Mouse (Mus musculus) adrenal gland, adult 18-20 months (tissue): Measurements from ENCODE around the gene Mpo. TPM values are rescaled to one million over a fixed set of nuclear protein-coding genes. Genes with fewer than 3 reads are reported as not detected.
A peak's percentile ranks its signal among the peaks of the same experiment; 100 is the strongest.

ENCODE experiments used
- DNase-seq, 2 experiments: peaks; one replicate each; pipeline ENCODE4 v3.0.0; 2021 to 2022; ENCODE audit warnings: low spot score in 2 of 2
- long read RNA-seq, 2 experiments: library from polyadenylated mRNA; stranded (forward); transcript quantifications; one replicate each; pipeline ENCODE4 v2.0.0; 2021
- total RNA-seq, 2 experiments: library from RNA; stranded (reverse); gene quantifications; 1 replicate in 1 of 2; 2 replicates in 1 of 2; pipeline ENCODE4 v1.2.3; 2021

The Mpo gene
- total RNA-seq, result not detected
- long read RNA-seq, experiment 1, result 0 reads
- long read RNA-seq, experiment 2, result 0 reads

GRCm38 (mm10) chr11:87793460-87793859, at the start of gene Mpo:
Mpo (plus strand) TSS chr11:87793581.
- DNase-seq, result no peak

DNA sequence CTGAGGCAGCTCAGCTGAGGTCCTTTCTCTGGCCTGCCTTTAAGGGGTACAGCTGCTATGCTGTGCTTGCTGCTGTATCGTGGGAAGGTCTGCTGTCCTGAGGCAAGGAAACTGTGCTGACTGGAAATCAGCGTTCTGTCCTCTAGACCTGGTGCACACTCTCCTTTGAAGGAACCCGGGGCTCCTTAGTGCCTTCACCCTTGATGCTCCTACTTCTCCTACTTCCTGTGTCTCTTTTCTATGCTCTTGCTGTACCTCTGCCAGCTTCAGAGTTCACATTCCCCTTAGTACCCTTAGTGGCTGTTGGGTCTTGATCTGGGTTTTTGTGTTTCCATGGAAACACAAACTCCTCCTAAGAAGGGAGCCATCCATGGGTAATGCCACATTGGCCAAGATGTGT, 49.7 kb upstream of the Mpo start:
- DNase-seq, result no peak

DNA sequence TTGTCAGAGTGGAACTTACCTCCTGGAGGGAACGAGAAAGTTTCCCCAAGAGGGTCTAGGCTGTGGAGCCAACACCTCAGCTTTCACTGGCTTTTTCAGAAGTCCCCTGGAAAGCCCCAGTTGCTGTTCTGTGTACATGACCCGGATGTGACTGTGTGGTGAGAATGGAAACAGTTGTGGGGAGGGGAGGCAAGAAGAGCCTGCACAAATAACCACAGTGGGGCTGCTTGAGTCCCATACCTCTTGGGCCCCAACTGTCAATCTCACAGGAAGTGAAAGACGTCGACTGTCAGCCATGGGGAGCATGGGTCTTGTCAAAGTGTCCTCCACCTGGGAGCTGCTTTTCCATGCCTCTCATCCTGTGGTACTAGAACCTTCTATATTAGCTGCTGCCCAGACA, 48.4 kb upstream of the Mpo start:
- DNase-seq, result no peak

DNA sequence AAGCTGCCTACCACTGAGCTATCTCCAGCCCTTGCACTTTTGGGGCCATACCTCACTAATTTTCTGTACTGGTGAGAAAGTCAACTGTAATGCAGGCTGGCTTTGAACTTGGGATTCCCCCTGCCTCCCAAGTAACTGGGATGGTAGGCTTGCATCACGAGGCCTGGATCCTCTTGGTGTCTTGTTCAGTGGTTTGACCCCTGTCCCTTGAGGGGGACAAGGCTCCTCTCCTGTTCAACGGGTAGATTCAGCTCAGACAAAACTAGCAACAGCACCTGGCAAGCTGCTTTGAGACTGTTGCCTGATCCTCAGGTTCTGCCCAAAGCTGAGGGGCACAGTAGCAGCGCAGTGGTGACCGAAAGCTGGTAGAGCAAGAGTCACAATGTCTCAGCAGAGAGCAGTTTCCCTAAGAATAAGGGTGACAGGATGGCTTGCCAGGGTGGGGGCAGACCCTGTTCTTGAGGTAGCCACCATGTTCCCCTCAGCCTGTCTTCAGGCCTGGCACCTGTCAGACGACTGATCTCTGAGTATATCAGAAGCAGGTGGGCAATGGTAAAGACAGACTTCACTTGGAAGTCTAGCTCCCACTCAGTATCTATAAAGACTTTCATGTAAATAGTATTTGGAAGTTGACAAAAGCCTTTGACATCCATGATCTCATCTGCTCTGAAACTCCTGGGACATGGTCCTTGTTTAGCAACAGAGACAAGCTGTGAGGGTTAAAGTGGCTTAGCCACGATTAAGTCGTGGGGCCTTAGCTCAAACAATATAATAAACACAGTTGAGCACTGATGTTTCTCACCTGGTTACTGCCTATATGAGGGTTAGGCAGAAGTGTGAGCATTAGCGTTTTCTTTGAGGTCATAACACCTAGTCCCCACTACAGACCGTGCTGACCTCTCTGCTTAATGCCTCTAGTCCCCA, 47.5 kb upstream of the Mpo start:
- no peak for DNase-seq

DNA sequence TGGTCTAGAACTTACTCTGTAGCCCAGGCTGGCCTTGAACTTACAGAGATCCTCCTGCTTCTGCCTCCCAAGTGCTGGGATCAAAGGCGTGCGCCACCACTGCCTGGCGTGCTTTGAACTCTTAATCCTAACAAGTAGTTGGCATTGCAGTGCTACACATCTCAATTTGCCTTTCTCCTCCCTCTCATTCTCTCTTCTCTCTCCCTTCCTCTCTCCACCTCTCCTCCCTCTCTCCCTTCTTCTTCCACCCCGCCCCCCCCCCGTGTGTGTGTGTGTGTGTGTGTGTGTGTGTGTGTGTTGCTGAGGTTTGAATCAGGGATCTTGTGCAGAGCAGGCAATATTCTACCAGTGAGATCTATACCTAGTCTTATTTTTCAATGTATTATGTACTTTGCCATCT, 46.1 kb upstream of the Mpo start:
- no peak for DNase-seq

DNA sequence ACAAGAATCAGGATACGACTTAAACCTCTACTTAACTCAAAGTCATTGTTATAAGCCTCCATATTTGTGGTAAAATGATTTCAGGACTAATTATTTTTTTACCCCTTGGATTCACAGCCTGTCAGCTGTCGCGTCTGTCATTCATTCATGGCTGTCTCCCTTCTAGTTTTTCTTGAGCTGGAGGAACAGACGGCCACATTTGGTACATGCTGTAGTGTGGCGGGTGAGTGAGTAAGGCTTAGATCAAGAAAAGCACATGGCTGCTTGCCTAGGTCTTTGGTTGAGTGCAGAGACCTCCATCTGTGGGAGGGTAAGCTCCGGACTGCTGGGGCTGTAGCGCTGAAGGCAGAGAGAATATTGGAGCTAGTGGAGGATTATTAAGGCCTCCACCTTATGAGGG, 45.7 kb upstream of the Mpo start:
- DNase-seq, result no peak

DNA sequence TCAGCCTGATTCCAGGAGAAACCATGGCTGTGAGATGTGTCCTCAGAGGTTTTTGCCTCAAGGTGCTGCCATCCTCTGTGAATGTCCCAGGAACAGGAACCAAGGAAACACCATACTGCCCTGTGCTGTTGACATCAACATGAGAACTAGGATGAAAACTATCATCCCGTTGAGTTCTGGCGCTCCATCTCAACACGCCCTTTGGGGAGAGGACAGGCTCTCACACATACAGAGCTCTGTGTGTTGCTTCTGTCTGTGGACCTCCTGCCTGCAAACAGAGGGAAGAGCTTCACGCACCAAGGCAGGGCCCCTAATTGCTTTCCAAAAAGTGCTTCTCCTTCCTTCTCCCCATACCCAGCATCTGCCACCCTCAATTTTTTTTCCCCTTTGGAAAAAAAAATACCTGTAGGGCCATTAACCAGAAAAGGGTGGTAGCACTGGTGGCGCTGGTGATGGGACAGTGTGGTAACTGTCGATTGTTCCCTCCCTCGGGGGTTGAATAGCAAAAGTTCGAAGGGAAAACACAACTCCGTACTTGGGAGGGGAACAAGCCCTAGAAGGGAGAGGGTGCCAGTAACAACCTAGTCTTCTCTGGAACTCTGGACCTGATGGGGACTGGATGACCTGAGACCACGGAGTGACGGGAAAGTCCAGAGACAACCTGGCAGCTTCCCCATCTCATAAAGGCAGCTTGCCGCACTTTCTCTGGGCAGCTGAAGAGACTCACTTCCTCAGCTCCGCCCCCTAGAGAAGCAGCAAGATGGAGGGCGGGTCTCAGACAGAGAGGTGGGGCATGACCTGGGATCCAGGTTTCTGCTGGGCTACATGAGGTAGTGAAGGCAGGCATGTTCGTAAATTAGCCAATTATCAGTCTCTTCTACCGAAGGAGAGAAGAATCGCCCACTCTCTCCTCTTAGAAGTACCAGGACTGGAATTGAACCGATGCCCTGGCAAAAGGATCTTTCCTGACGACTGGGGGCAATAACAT, 45.0 kb upstream of the Mpo start:
- DNase-seq, result no peak

DNA sequence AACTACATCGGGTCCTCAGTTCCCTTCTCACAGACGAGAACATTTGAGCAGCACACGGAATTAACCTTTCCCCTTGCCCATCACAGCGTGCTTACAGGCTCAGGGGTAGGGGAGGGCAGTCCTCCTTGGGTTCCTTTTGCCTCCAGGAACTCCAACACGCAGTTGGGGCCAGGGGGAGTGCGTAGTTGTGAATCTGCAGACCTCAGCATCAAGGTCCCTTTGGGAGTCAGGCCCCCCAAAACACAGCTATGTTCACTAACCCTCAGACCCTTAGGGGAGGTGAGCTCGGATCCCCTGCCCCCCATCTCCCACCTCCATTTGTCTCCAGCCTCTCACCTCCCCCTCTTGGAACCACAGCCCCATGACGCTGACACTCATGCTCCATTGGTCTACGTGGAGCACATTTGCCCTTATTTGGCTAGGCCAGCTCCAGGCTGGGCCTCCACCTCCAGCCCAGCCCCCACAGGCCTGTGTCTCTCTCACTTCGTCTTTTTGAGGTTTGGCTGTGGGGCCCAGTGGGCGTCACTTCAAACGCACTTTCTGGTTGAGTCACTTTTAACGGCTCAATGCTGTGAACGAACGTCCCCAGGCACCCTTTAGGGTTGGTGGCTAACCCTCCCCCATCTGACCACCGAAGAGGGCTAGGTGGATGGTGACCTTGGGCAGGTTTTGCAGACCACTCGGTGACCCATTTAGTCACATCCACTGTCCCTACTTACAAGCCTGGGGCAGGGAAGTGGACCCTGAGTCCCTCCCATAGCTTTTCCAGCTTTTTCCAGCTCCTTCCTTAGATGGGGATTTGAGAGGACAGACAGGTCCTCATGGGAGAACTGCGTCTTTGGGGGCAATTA, 44.0 kb upstream of the Mpo start:
- DNase-seq, result no peak

- no peak for DNase-seq
Measured at GRCm38 (mm10) chr11:87750043-87750421, 43.3 kb upstream of the Mpo start.

DNA sequence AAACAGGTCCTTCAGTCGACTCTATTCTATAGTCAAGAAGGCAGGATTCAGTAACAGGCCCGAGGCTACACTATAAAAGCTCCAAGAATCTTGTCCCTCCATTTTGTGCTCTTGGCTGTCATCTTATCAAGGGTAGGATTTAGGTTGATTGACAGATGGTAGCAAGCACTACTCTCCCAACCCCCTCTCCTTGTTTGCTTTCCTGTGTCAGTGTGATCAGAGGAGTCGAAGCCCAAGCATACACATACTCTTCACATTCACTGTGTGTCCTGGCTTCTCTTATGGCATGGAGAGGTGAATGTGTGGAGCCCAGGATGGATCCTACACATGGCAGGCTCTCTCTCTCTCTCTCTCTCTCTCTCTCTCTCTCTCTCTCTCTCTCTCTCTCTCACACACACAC, 42.9 kb upstream of the Mpo start:
- no peak for DNase-seq

DNA sequence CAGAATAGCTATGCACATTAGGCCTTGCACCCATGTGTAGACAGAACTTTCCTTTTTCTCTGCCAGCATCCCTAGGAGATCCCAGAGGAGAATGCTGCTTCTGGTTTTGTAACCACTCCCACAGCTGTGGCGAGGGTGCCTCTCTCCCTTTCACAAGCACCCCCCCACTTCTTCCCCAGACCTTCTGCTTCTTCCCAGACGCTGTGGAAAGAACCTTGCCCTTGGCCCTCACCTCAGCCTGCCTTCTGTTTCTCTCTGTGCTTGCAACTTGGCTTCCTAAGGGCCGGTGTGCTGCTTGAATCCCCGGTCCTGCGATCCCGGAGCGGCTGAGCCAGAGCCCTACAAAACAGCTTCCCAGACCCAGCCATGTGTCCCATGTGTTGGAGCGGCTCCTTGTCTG, 42.4 kb upstream of the Mpo start:
- no peak for DNase-seq

DNA sequence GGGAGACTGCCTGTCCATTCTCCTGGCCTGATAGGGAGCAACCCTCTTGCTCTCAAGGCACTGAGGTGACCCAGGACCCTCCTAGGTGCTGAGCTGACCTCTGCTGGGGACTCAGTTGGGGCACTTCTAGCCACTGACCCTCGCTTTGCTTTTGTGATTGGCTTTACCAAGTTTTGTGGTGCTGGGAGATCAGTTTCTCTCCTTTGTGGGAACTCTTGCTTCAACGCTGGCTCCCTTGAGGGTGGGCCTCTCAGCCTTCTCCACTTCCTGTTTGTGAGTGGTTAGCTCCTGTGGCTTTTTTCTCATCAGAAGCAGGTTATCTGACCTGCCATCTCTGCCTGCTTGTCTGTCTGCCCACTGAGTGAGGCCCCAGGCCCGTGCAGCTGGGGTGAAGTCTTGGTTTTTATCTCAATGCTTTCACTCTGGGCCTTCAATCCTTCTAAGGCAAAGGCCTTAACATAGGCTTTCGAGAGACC, 41.9 kb upstream of the Mpo start:
- no peak for DNase-seq

DNA sequence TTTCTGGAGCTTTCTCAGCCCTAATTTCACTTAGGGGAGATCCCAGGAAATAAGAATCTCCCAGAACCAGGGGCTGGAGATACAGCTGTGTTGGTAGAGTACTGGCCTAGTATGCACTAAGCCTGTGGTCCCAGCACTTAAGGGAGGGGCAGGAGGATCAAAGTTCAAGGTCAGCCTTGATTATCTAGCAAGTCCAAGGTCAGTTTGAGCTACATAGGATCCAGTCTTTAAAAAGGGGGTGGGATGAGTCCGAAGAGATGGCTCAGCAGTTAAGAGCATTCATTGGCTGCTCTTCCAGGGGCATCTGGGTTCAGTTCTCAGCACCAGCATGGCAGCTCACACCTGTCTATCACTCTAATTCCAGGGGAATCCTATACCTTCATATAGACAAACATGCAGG, 41.1 kb upstream of the Mpo start:
- no peak for DNase-seq

GRCm38 (mm10) chr11:87753255-87753654, 40.1 kb upstream of the Mpo start:
- no peak for DNase-seq

- no peak for DNase-seq
Measured at GRCm38 (mm10) chr11:87753891-87754501, 39.4 kb upstream of the Mpo start.

DNA sequence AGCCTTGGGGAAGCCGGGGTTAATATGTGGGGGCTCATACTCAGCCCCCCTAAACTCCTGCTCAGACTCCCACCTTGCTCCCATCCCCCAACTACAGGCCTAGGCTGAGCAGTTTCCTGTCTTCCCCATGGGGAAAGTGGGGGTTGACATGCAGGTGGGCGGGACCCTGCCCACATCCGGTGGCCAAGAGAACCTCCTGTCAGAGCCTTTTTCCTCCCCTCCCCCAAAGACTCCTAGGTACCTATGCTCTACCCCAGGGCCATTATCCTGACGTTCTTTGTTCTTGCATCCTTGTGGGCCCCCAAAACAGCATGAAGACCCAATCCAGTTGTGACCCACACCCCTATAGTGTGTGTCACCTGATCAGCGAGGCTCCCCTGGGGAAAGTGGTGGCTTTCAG, 38.8 kb upstream of the Mpo start:
- DNase-seq, result no peak

DNA sequence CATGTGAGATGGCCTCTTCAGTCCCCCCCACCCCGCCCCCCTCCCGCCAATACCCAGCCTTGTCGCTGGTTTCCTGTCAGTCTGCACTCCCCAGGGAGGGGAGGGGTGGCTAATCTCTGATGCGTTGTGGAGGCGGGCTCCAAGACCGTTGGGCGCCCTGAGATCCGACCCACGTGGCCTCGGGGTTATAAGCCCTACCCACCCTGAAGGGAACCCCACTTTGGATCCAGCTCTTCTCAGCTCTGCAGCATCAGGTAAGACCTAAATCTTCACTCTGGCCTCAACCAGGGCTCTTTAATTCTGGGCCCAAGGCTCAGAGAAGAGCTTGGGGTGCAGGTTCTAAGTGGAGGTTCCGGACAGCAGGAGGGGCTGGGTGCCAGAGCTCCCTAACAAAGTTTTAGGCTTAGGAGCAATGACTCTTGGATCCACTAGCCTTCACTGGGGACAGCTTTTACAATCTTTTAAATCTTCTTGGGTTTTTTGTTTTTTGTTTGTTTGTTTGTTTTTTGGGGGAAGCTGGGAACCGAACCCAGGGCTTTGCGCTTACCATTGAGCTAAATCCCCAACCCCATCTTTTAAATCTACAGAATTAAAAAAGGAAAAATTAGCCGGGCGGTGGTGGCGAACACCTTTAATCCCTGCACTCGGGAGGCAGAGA, 37.9 kb upstream of the Mpo start:
- DNase-seq, result peak in 1 of 2 experiments; percentile 42

DNA sequence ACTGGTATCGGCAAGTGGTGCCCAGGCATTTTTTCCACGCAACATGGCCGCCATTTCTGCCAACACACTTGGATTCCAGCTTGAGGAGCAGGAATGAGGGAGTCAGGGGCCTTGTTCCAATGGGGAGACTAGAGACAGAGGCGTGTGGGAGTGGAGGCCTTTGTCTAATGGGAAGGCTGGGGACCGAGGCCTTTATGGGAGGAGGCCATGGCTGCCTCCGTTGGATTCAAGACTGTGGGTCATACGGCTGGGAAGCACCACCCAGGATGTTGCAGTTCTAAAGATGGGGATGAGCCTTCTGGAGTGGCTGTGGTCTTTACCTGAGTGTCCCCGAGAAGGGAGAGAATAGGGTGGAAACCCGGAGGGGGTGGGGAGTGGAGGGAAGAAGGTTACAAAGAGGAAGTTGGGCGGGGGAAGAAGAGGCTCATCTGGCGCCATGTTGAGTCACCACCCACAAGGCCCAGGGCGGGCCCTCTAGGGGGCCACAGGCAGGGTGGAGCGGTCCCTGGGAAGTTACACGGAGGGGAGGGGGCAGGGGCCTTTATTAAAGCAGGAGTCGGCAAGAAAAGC, 37.0 kb upstream of the Mpo start:
- DNase-seq, result no peak
